Mouse (Mus musculus): ENCODE data around the gene Agfg1. TPM values are rescaled to one million over a fixed set of nuclear protein-coding genes. Genes with fewer than 3 reads are reported as not detected.

The Agfg1 gene
- polyA plus RNA-seq, 1 experiment from 2014 or later = 42.9 TPM

GRCm38 (mm10) chr1:82858236-82858635 is 19.0 kb downstream of the Agfg1 start:
- no peak overlapping the region for H3K4me3 ChIP-seq (replicated peaks; ENCODE audit: low read length)
- no peaks in the 10 kb centered on the region for H3K27me3 ChIP-seq (ENCODE audit: control insufficient read depth, insufficient read depth, low read length)
- no peaks in the 10 kb centered on the region for H3K4me1 ChIP-seq (replicated peaks; ENCODE audit: control insufficient read depth, insufficient read depth, low read length)
- no peak overlapping the region for H3K9ac ChIP-seq
- H3K27ac ChIP-seq = no peak overlapping the region
- no peak overlapping the region for H3K4me2 ChIP-seq (replicated peaks)
- H3K36me3 ChIP-seq (replicated peaks; ENCODE audit: control insufficient read depth, insufficient read depth) = peaks cover 16% of the 10 kb centered on the region; the same call in 1 of the 2 replicates
- DNase-seq (ENCODE audit: low spot score) (no peak), ATAC-seq (ENCODE audit: low FRiP score) (no peak)
- H3K9me3 ChIP-seq (ENCODE audit: control insufficient read depth, low read length) = no peaks in the 10 kb centered on the region

- ATAC-seq (ENCODE audit: low FRiP score) (no peak), DNase-seq (ENCODE audit: low spot score) (no peak)
- H3K27me3 ChIP-seq (ENCODE audit: control insufficient read depth, insufficient read depth, low read length) = no peaks in the 10 kb centered on the region
- no peaks in the 10 kb centered on the region for H3K9me3 ChIP-seq (ENCODE audit: control insufficient read depth, low read length)
- no peak overlapping the region for H3K4me2 ChIP-seq (replicated peaks)
- peaks cover 16% of the 10 kb centered on the region; the same call in 1 of the 2 replicates for H3K36me3 ChIP-seq (replicated peaks; ENCODE audit: control insufficient read depth, insufficient read depth)
- no peak overlapping the region for H3K4me3 ChIP-seq (replicated peaks; ENCODE audit: low read length)
- H3K9ac ChIP-seq = no peak overlapping the region
- H3K4me1 ChIP-seq (replicated peaks; ENCODE audit: control insufficient read depth, insufficient read depth, low read length) = no peaks in the 10 kb centered on the region
- no peak overlapping the region for H3K27ac ChIP-seq
- WGBS = 99% methylated on average over 4 of the region's 4 CpGs
Measured at GRCm38 (mm10) chr1:82860391-82860790, 21.1 kb downstream of the Agfg1 start.

GRCm38 (mm10) chr1:82870202-82870601 is 30.9 kb downstream of the Agfg1 start:
- Histone ChIP-seq H3K4me3 (replicated peaks; ENCODE audit: low read length) (no peak overlapping the region), H3K4me1 (replicated peaks; ENCODE audit: control insufficient read depth, insufficient read depth, low read length) (no peaks in the 10 kb centered on the region), H3K9ac (no peak overlapping the region), H3K27ac (no peak overlapping the region), H3K4me2 (replicated peaks) (no peak overlapping the region), H3K9me3 (ENCODE audit: control insufficient read depth, low read length) (no peaks in the 10 kb centered on the region), H3K27me3 (ENCODE audit: control insufficient read depth, insufficient read depth, low read length) (no peaks in the 10 kb centered on the region), H3K36me3 (replicated peaks; ENCODE audit: control insufficient read depth, insufficient read depth) (peaks cover 26% of the 10 kb centered on the region)
- no peak for ATAC-seq (ENCODE audit: low FRiP score)
- no peak for DNase-seq (ENCODE audit: low spot score)
- WGBS = 91% methylated on average over 3 of the region's 3 CpGs

- H3K4me1 ChIP-seq (replicated peaks; ENCODE audit: control insufficient read depth, insufficient read depth, low read length) = no peaks in the 10 kb centered on the region
- H3K9me3 ChIP-seq (ENCODE audit: control insufficient read depth, low read length) = no peaks in the 10 kb centered on the region
- H3K36me3 ChIP-seq (replicated peaks; ENCODE audit: control insufficient read depth, insufficient read depth) = peaks cover 48% of the 10 kb centered on the region
- no peak overlapping the region for H3K9ac ChIP-seq
- 76% methylated on average over 2 of the region's 2 CpGs for WGBS
- no peak overlapping the region for H3K4me3 ChIP-seq (replicated peaks; ENCODE audit: low read length)
- no peak overlapping the region for H3K4me2 ChIP-seq (replicated peaks)
- H3K27me3 ChIP-seq (ENCODE audit: control insufficient read depth, insufficient read depth, low read length) = no peaks in the 10 kb centered on the region
- ATAC-seq (ENCODE audit: low FRiP score) (no peak), DNase-seq (ENCODE audit: low spot score) (no peak)
- no peak overlapping the region for H3K27ac ChIP-seq
Measured at GRCm38 (mm10) chr1:82879172-82879571, 39.9 kb downstream of the Agfg1 start.

GRCm38 (mm10) chr1:82880196-82880595 is 40.9 kb downstream of the Agfg1 start:
- Histone ChIP-seq H3K4me3 (replicated peaks; ENCODE audit: low read length) (no peak overlapping the region), H3K27ac (no peak overlapping the region), H3K4me1 (replicated peaks; ENCODE audit: control insufficient read depth, insufficient read depth, low read length) (no peaks in the 10 kb centered on the region), H3K4me2 (replicated peaks) (no peak overlapping the region), H3K9me3 (ENCODE audit: control insufficient read depth, low read length) (no peaks in the 10 kb centered on the region), H3K9ac (no peak overlapping the region), H3K27me3 (ENCODE audit: control insufficient read depth, insufficient read depth, low read length) (no peaks in the 10 kb centered on the region), H3K36me3 (replicated peaks; ENCODE audit: control insufficient read depth, insufficient read depth) (peaks cover 53% of the 10 kb centered on the region)
- DNase-seq (ENCODE audit: low spot score) = no peak
- ATAC-seq (ENCODE audit: low FRiP score) = no peak
- WGBS = 61% methylated on average over 8 of the region's 8 CpGs

GRCm38 (mm10) chr1:82893269-82893668 is 54.0 kb downstream of the Agfg1 start:
- 95% methylated on average over 7 of the region's 7 CpGs for WGBS
- Histone ChIP-seq H3K9me3 (ENCODE audit: control insufficient read depth, low read length) (no peaks in the 10 kb centered on the region), H3K36me3 (replicated peaks; ENCODE audit: control insufficient read depth, insufficient read depth) (peaks cover 63% of the 10 kb centered on the region), H3K27me3 (ENCODE audit: control insufficient read depth, insufficient read depth, low read length) (no peaks in the 10 kb centered on the region), H3K4me1 (replicated peaks; ENCODE audit: control insufficient read depth, insufficient read depth, low read length) (no peaks in the 10 kb centered on the region), H3K4me3 (replicated peaks; ENCODE audit: low read length) (no peak overlapping the region), H3K4me2 (replicated peaks) (no peak overlapping the region), H3K27ac (no peak overlapping the region), H3K9ac (no peak overlapping the region)
- ATAC-seq (ENCODE audit: low FRiP score) (no peak), DNase-seq (ENCODE audit: low spot score) (no peak)

- H3K36me3 ChIP-seq (replicated peaks; ENCODE audit: control insufficient read depth, insufficient read depth) = peaks cover 40% of the 10 kb centered on the region
- H3K9ac ChIP-seq = no peak overlapping the region
- ATAC-seq (ENCODE audit: low FRiP score) (no peak), DNase-seq (ENCODE audit: low spot score) (no peak)
- H3K4me2 ChIP-seq (replicated peaks) = no peak overlapping the region
- no peaks in the 10 kb centered on the region for H3K27me3 ChIP-seq (ENCODE audit: control insufficient read depth, insufficient read depth, low read length)
- no peak overlapping the region for H3K27ac ChIP-seq
- no peak overlapping the region for H3K4me3 ChIP-seq (replicated peaks; ENCODE audit: low read length)
- 93% methylated on average over 1 of the region's 1 CpGs for WGBS
- H3K9me3 ChIP-seq (ENCODE audit: control insufficient read depth, low read length) = no peaks in the 10 kb centered on the region
- no peaks in the 10 kb centered on the region for H3K4me1 ChIP-seq (replicated peaks; ENCODE audit: control insufficient read depth, insufficient read depth, low read length)
Measured at GRCm38 (mm10) chr1:82900567-82900966, 61.3 kb downstream of the Agfg1 start.

GRCm38 (mm10) chr1:82901201-82901600 is 61.9 kb downstream of the Agfg1 start:
- H3K9me3 ChIP-seq (ENCODE audit: control insufficient read depth, low read length) = no peaks in the 10 kb centered on the region
- peaks cover 40% of the 10 kb centered on the region for H3K36me3 ChIP-seq (replicated peaks; ENCODE audit: control insufficient read depth, insufficient read depth)
- no peak overlapping the region for H3K9ac ChIP-seq
- H3K27ac ChIP-seq = no peak overlapping the region
- H3K4me2 ChIP-seq (replicated peaks) = no peak overlapping the region
- H3K4me3 ChIP-seq (replicated peaks; ENCODE audit: low read length) = no peak overlapping the region
- no peaks in the 10 kb centered on the region for H3K27me3 ChIP-seq (ENCODE audit: control insufficient read depth, insufficient read depth, low read length)
- DNase-seq (ENCODE audit: low spot score) = no peak
- 99% methylated on average over 3 of the region's 3 CpGs for WGBS
- no peaks in the 10 kb centered on the region for H3K4me1 ChIP-seq (replicated peaks; ENCODE audit: control insufficient read depth, insufficient read depth, low read length)
- ATAC-seq (ENCODE audit: low FRiP score) = no peak

- no peak overlapping the region for H3K27ac ChIP-seq
- no peaks in the 10 kb centered on the region for H3K9me3 ChIP-seq (ENCODE audit: control insufficient read depth, low read length)
- H3K36me3 ChIP-seq (replicated peaks; ENCODE audit: control insufficient read depth, insufficient read depth) = peaks cover 17% of the 10 kb centered on the region
- H3K27me3 ChIP-seq (ENCODE audit: control insufficient read depth, insufficient read depth, low read length) = no peaks in the 10 kb centered on the region
- no peak overlapping the region for H3K4me2 ChIP-seq (replicated peaks)
- H3K9ac ChIP-seq = no peak overlapping the region
- DNase-seq (ENCODE audit: low spot score) (no peak), ATAC-seq (ENCODE audit: low FRiP score) (no peak)
- no peaks in the 10 kb centered on the region for H3K4me1 ChIP-seq (replicated peaks; ENCODE audit: control insufficient read depth, insufficient read depth, low read length)
- WGBS = 55% methylated on average over 3 of the region's 3 CpGs
- no peak overlapping the region for H3K4me3 ChIP-seq (replicated peaks; ENCODE audit: low read length)
Measured at GRCm38 (mm10) chr1:82905886-82906285, 66.6 kb downstream of the Agfg1 start.

GRCm38 (mm10) chr1:82913025-82913424 is 73.7 kb downstream of the Agfg1 start, which contains the start of gene A030005L19Rik:
A030005L19Rik (plus strand) TSS chr1:82913325.
- no peaks in the 10 kb centered on the region for H3K27me3 ChIP-seq (ENCODE audit: control insufficient read depth, insufficient read depth, low read length)
- ATAC-seq (ENCODE audit: low FRiP score) (no peak), DNase-seq (ENCODE audit: low spot score) (no peak)
- H3K9ac ChIP-seq = no peak within 1 kb of the TSS
- H3K4me1 ChIP-seq (replicated peaks; ENCODE audit: control insufficient read depth, insufficient read depth, low read length) = no peaks in the 10 kb centered on the region
- no peak within 1 kb of the TSS for H3K4me2 ChIP-seq (replicated peaks)
- 94% methylated on average over 3 of the region's 3 CpGs for WGBS
- H3K9me3 ChIP-seq (ENCODE audit: control insufficient read depth, low read length) = no peaks in the 10 kb centered on the region
- no peaks in the 10 kb centered on the region for H3K36me3 ChIP-seq (replicated peaks; ENCODE audit: control insufficient read depth, insufficient read depth)
- H3K27ac ChIP-seq = no peak within 1 kb of the TSS
- H3K4me3 ChIP-seq (replicated peaks; ENCODE audit: low read length) = no peak within 1 kb of the TSS

Measured in hindbrain, embryonic 14.5 days (tissue).